Mouse (Mus musculus) embryo, embryonic 10 days (tissue): Measurements from ENCODE around the gene Cxcr5.

Source experiments
- DNase-seq: peaks from one replicate; pipeline ENCODE4 v3.0.0-alpha.2; 2015; ENCODE audit warnings: low spot score

Gene Cxcr5

GRCm38 (mm10) chr9:44537625-44538301 is 23.9 kb downstream of the Cxcr5 start:
- DNase-seq: no peak

- DNase-seq: no peak
These were observed 28.6 kb downstream of the Cxcr5 start for GRCm38 (mm10) chr9:44532991-44533580.

- no peak for DNase-seq
These were observed 33.3 kb downstream of the Cxcr5 start for GRCm38 (mm10) chr9:44528340-44528739.

- DNase-seq: no peak
These were observed 35.2 kb downstream of the Cxcr5 start for GRCm38 (mm10) chr9:44526337-44527112.

- no peak for DNase-seq
These were observed 36.1 kb downstream of the Cxcr5 start for GRCm38 (mm10) chr9:44525589-44525988.

- DNase-seq: no peak
These were observed 36.7 kb downstream of the Cxcr5 start for GRCm38 (mm10) chr9:44525001-44525400.

GRCm38 (mm10) chr9:44524235-44524826 is 37.3 kb downstream of the Cxcr5 start:
- DNase-seq: no peak

- DNase-seq: no peak
These were observed 38.0 kb downstream of the Cxcr5 start for GRCm38 (mm10) chr9:44523686-44524085.

- no peak for DNase-seq
These were observed 39.8 kb downstream of the Cxcr5 start for GRCm38 (mm10) chr9:44521927-44522326.

GRCm38 (mm10) chr9:44518068-44518467 is 43.6 kb downstream of the Cxcr5 start:
- no peak for DNase-seq

- no peak for DNase-seq
These were observed 44.3 kb downstream of the Cxcr5 start for GRCm38 (mm10) chr9:44517368-44517767.

GRCm38 (mm10) chr9:44515891-44516290 is 45.8 kb downstream of the Cxcr5 start:
- DNase-seq: no peak

GRCm38 (mm10) chr9:44515131-44515751 is 46.4 kb downstream of the Cxcr5 start:
- DNase-seq: no peak

GRCm38 (mm10) chr9:44514147-44514546 is 47.5 kb downstream of the Cxcr5 start:
- no peak for DNase-seq

GRCm38 (mm10) chr9:44513610-44514009 is 48.1 kb downstream of the Cxcr5 start:
- DNase-seq: no peak

GRCm38 (mm10) chr9:44513121-44513520 is 48.6 kb downstream of the Cxcr5 start:
- no peak for DNase-seq

- no peak for DNase-seq
These were observed 49.0 kb downstream of the Cxcr5 start for GRCm38 (mm10) chr9:44512717-44513003.

GRCm38 (mm10) chr9:44511935-44512716 is 49.6 kb downstream of the Cxcr5 start:
- DNase-seq: no peak

GRCm38 (mm10) chr9:44510872-44511601 is 50.6 kb downstream of the Cxcr5 start:
- DNase-seq: no peak

- no peak for DNase-seq
These were observed 51.3 kb downstream of the Cxcr5 start for GRCm38 (mm10) chr9:44510355-44510871.
